Mouse (Mus musculus): ENCODE data around the gene Hpcal4. TPM values are rescaled to one million over a fixed set of nuclear protein-coding genes. Genes with fewer than 3 reads are reported as not detected.
A peak's percentile ranks its signal among the peaks of the same experiment; 100 is the strongest.

Gene Hpcal4
- total RNA-seq, 4 experiments from 2014 or later, result 0.36 TPM; not detected in 3

GRCm38 (mm10) chr4:123201186-123202093 lies 18.4 kb downstream of the Hpcal4 start, which contains the start of gene Nt5c1a:
Gene Nt5c1a, plus strand, starts transcription at chr4:123201504.
- DNase-seq (ENCODE audit: low spot score in 2 of 2), result peak; percentile 76 to 85

GRCm38 (mm10) chr4:123202094-123202420 lies 19.0 kb downstream of the Hpcal4 start:
- no peak for DNase-seq (ENCODE audit: low spot score in 2 of 2)

GRCm38 (mm10) chr4:123207337-123207736 lies 24.3 kb downstream of the Hpcal4 start:
- DNase-seq (ENCODE audit: low spot score in 2 of 2), result no peak

- no peak for DNase-seq (ENCODE audit: low spot score in 2 of 2)
Measured at GRCm38 (mm10) chr4:123210996-123211395, 28.0 kb downstream of the Hpcal4 start.

- no peak for DNase-seq (ENCODE audit: low spot score in 2 of 2)
Measured at GRCm38 (mm10) chr4:123211453-123211852, 28.4 kb downstream of the Hpcal4 start.

- no peak for DNase-seq (ENCODE audit: low spot score in 2 of 2)
Measured at GRCm38 (mm10) chr4:123212330-123212729, 29.3 kb downstream of the Hpcal4 start.

GRCm38 (mm10) chr4:123213975-123214374 lies 30.9 kb downstream of the Hpcal4 start:
- no peak for DNase-seq (ENCODE audit: low spot score in 2 of 2)

GRCm38 (mm10) chr4:123215367-123215766 lies 32.3 kb downstream of the Hpcal4 start:
- DNase-seq (ENCODE audit: low spot score in 2 of 2), result no peak

GRCm38 (mm10) chr4:123216782-123217181 lies 33.8 kb downstream of the Hpcal4 start:
- peak in 1 of 2 experiments; percentile 16 for DNase-seq (ENCODE audit: low spot score in 2 of 2)

GRCm38 (mm10) chr4:123219720-123220357 lies 36.8 kb downstream of the Hpcal4 start:
- peak; percentile 41 to 50 for DNase-seq (ENCODE audit: low spot score in 2 of 2)

- DNase-seq (ENCODE audit: low spot score in 2 of 2), result no peak
Measured at GRCm38 (mm10) chr4:123220637-123221036, 37.6 kb downstream of the Hpcal4 start.

- DNase-seq (ENCODE audit: low spot score in 2 of 2), result no peak
Measured at GRCm38 (mm10) chr4:123223309-123223708, 40.3 kb downstream of the Hpcal4 start.

GRCm38 (mm10) chr4:123225718-123226403 lies 42.8 kb downstream of the Hpcal4 start:
- DNase-seq (ENCODE audit: low spot score in 2 of 2), result peak; percentile 31 to 67

- DNase-seq (ENCODE audit: low spot score in 2 of 2), result peak; percentile 42 to 68
Measured at GRCm38 (mm10) chr4:123227707-123228106, 44.7 kb downstream of the Hpcal4 start.

GRCm38 (mm10) chr4:123228270-123228669 lies 45.2 kb downstream of the Hpcal4 start:
- DNase-seq (ENCODE audit: low spot score in 2 of 2), result peak; percentile 60

GRCm38 (mm10) chr4:123229166-123229565 lies 46.1 kb downstream of the Hpcal4 start:
- DNase-seq (ENCODE audit: low spot score in 2 of 2), result peak; percentile 28 to 44

- DNase-seq (ENCODE audit: low spot score in 2 of 2), result no peak
Measured at GRCm38 (mm10) chr4:123232841-123233240, 49.8 kb downstream of the Hpcal4 start.

GRCm38 (mm10) chr4:123233492-123234084 lies 50.6 kb downstream of the Hpcal4 start, which contains the start of gene Heyl:
Gene Heyl, plus strand, starts transcription at chr4:123233556.
- peak in 1 of 2 experiments; percentile 54 for DNase-seq (ENCODE audit: low spot score in 2 of 2)

- no peak for DNase-seq (ENCODE audit: low spot score in 2 of 2)
Measured at GRCm38 (mm10) chr4:123235835-123236430, 52.9 kb downstream of the Hpcal4 start.

GRCm38 (mm10) chr4:123236431-123237031 lies 53.5 kb downstream of the Hpcal4 start:
- DNase-seq (ENCODE audit: low spot score in 2 of 2), result no peak

Measured in gastrocnemius, adult 8-10 months (tissue).